Mouse (Mus musculus): ENCODE data around the gene Fstl1.

DNA sequence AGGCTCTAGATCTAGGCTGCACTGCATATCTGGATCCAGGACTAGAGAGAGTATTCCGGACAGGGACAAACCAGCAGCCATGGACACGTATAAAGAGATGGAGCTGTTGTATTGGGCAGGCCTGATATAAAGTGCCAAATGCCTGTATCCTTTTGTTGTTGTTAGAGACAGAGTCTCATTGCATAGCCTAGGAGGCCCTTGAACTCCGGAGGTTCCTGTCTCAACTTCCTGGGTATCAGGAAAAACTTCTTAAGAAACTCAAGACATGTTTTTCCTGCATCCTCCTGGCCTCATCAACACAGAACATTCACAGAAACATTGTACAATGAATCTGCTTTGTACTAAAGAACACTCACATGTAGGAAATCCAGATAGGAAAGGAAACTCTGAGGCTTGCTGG, 70.4 kb downstream of the Fstl1 start:
- TF ChIP-seq CTCF (conservative IDR thresholded peaks at IDR 0.05; ENCODE audit: insufficient read depth, insufficient read length, low read depth, low read length) (no peak), POLR2A (IDR thresholded peaks at IDR 0.05; ENCODE audit: low read depth, low read length) (no peak)
